Mouse (Mus musculus): Measurements from ENCODE around the gene Bcl9l. TPM values are rescaled to one million over a fixed set of nuclear protein-coding genes. Genes with fewer than 3 reads are reported as not detected.

Gene Bcl9l
- total and polyA plus RNA-seq, 3 experiments, result 0.58 to 5.1 TPM; not detected in 1

- TF ChIP-seq E2F4 (IDR thresholded peaks at IDR 0.05; ENCODE audit: borderline replicate concordance, low read depth, low read length) (no peak), TBP (IDR thresholded peaks at IDR 0.05; ENCODE audit: low read depth, low read length) (peak; percentile 36; the same call in 1 of the 2 replicates)
Observed at GRCm38 (mm10) chr9:44482552-44482951, at the start of gene Bcl9l (continued).

GRCm38 (mm10) chr9:44435747-44436146 lies 46.9 kb upstream of the Bcl9l start:
- H3K4me3 ChIP-seq (ENCODE audit: control insufficient read depth in 1 of 2, insufficient read depth in 1 of 2, low read depth in 2 of 2, low read length in 2 of 2), result no peak overlapping the region

GRCm38 (mm10) chr9:44440961-44441360 lies 41.7 kb upstream of the Bcl9l start, which contains the start of gene Foxr1:
Foxr1 (minus strand) TSS chr9:44441136.
- H3K79me2 ChIP-seq (ENCODE audit: control insufficient read depth, insufficient read depth, low read length, poor library complexity), result no peaks in the 10 kb centered on the region
- H3K9ac ChIP-seq (ENCODE audit: control insufficient read depth, low read depth, low read length, poor library complexity, severe bottlenecking), result no peak within 1 kb of the TSS
- peaks cover 0 to 2% of the 10 kb centered on the region in 2 experiments; a peak in 1 of 4 replicates for H3K4me1 ChIP-seq (ENCODE audit: control insufficient read depth in 1 of 2, insufficient read depth in 2 of 2, low read length in 2 of 2)
- no peaks in the 10 kb centered on the region for H3K9me3 ChIP-seq (replicated peaks; ENCODE audit: insufficient read depth, low read length)
- H3K4me3 ChIP-seq (ENCODE audit: control insufficient read depth in 1 of 2, insufficient read depth in 1 of 2, low read depth in 2 of 2, low read length in 2 of 2), result no peak within 1 kb of the TSS
- DNase-seq (ENCODE audit: low read depth, low spot score), result no peak
- no peak within 1 kb of the TSS for H3K27ac ChIP-seq (ENCODE audit: control insufficient read depth, low read depth, low read length)
- no peak for TF ChIP-seq RCOR1 (IDR thresholded peaks at IDR 0.05; ENCODE audit: low read depth, low read length)
- no peak for TF ChIP-seq POLR2AphosphoS5 (IDR thresholded peaks at IDR 0.05; ENCODE audit: borderline replicate concordance, low read depth, low read length)
- peaks cover 0 to 2% of the 10 kb centered on the region in 2 experiments; a peak in 2 of 4 replicates for H3K36me3 ChIP-seq (ENCODE audit: control insufficient read depth in 1 of 2, insufficient read depth in 2 of 2, low read length in 2 of 2)
- no peaks in the 10 kb centered on the region; a peak in 1 of 4 replicates for H3K27me3 ChIP-seq (ENCODE audit: control insufficient read depth in 1 of 2, insufficient read depth in 2 of 2, low read length in 2 of 2)

More at GRCm38 (mm10) chr9:44435747-44436146, 46.9 kb upstream of the Bcl9l start:
- no peaks in the 10 kb centered on the region for H3K79me2 ChIP-seq (ENCODE audit: control insufficient read depth, insufficient read depth, low read length, poor library complexity)
- H3K4me1 ChIP-seq (ENCODE audit: control insufficient read depth in 1 of 2, insufficient read depth in 2 of 2, low read length in 2 of 2), result peaks cover 0 to 4% of the 10 kb centered on the region in 2 experiments; a peak in 1 of 4 replicates
- H3K27me3 ChIP-seq (ENCODE audit: control insufficient read depth in 1 of 2, insufficient read depth in 2 of 2, low read length in 2 of 2), result no peaks in the 10 kb centered on the region; a peak in 1 of 4 replicates
- no peaks in the 10 kb centered on the region for H3K9me3 ChIP-seq (replicated peaks; ENCODE audit: insufficient read depth, low read length)
- no peak overlapping the region; the same call in 1 of the 2 replicates for H3K9ac ChIP-seq (ENCODE audit: control insufficient read depth, low read depth, low read length, poor library complexity, severe bottlenecking)
- H3K27ac ChIP-seq (ENCODE audit: control insufficient read depth, low read depth, low read length), result no peak overlapping the region
- TF ChIP-seq GABPA (IDR thresholded peaks at IDR 0.05; ENCODE audit: low read depth, low read length) (no peak), TAL1 (IDR thresholded peaks at IDR 0.05; ENCODE audit: low read length) (no peak), ETS1 (IDR thresholded peaks at IDR 0.05; ENCODE audit: low read depth, low read length) (0 out of 2 replicates have a peak, but pooled peaks have one; percentile 22), ELF1 (IDR thresholded peaks at IDR 0.05; ENCODE audit: low read depth, low read length) (peak; percentile 51; the same call in 1 of the 2 replicates), POLR2AphosphoS2 (IDR thresholded peaks at IDR 0.05; ENCODE audit: low read length) (no peak), BHLHE40 (IDR thresholded peaks at IDR 0.05; ENCODE audit: borderline replicate concordance, low read depth, low read length) (no peak), RCOR1 (IDR thresholded peaks at IDR 0.05; ENCODE audit: low read depth, low read length) (no peak), UBTF (IDR thresholded peaks at IDR 0.05; ENCODE audit: borderline replicate concordance, insufficient read depth, low read depth, low read length) (0 out of 2 replicates have a peak, but pooled peaks have one; percentile 57), EP300 (IDR thresholded peaks at IDR 0.05; ENCODE audit: low read depth in 1 of 2, low read length in 2 of 2) (0 out of 4 replicates have a peak, but pooled peaks of 1 of the 2 experiments have one; percentile 28)
- H3K36me3 ChIP-seq (ENCODE audit: control insufficient read depth in 1 of 2, insufficient read depth in 2 of 2, low read length in 2 of 2), result peaks cover 0 to 2% of the 10 kb centered on the region in 2 experiments; a peak in 1 of 4 replicates
- DNase-seq (ENCODE audit: low read depth, low spot score), result peak; percentile 83
